Mouse (Mus musculus) ES-E14 (cell line): Measurements from ENCODE around the gene Zfp36l2. TPM values are rescaled to one million over a fixed set of nuclear protein-coding genes. Genes with fewer than 3 reads are reported as not detected.
"Not testable (repeated sequence)": the region's sequence is repeated elsewhere in the genome, so short reads cannot be mapped to it uniquely, and the experiment has no call there.

Experiments
- DNase-seq: peaks from one replicate; pipeline ENCODE4 v3.0.0-alpha.2; 2013; ENCODE audit warnings: low read depth, low spot score
- H3K27ac ChIP-seq: 2 replicates; pipeline ENCODE4 v1.5.1; 2012; ENCODE audit warnings: low read depth, mild to moderate bottlenecking, low read length, moderate library complexity, mixed read lengths; ENCODE audit not compliant: poor library complexity, insufficient read depth, severe bottlenecking
- H3K36me3 ChIP-seq: 2 replicates; pipeline ENCODE4 v1.6.1; 2012; ENCODE audit warnings: mild to moderate bottlenecking, low read length, moderate library complexity, mixed read lengths; ENCODE audit not compliant: control insufficient read depth, poor library complexity, insufficient read depth, severe bottlenecking
- H3K4me1 ChIP-seq, 2 experiments: fragments of 150-350 bp in 1 of 2; sonication (generic) in 1 of 2; 2 replicates each; pipeline ENCODE4 v1.6.1; 2012; ENCODE audit warnings: low read length in 2 of 2, mild to moderate bottlenecking in 1 of 2, mixed read lengths in 1 of 2; ENCODE audit not compliant: control insufficient read depth in 2 of 2, insufficient read depth in 2 of 2, poor library complexity in 1 of 2
- H3K4me3 ChIP-seq, 2 experiments: fragments of 150-350 bp in 1 of 2; sonication (generic) in 1 of 2; 2 replicates each; pipeline ENCODE4 v1.5.1; 2012; ENCODE audit warnings: low read length in 2 of 2, low read depth in 1 of 2, mild to moderate bottlenecking in 1 of 2, mixed read lengths in 1 of 2; ENCODE audit not compliant: insufficient read depth in 1 of 2, poor library complexity in 1 of 2, severe bottlenecking in 1 of 2
- H3K9ac ChIP-seq: 2 replicates; pipeline ENCODE4 v1.6.1; 2012; ENCODE audit warnings: low read depth, mild to moderate bottlenecking, low read length, mixed read lengths; ENCODE audit not compliant: poor library complexity, insufficient read depth, severe bottlenecking
- H3K9me3 ChIP-seq: fragments of 150-350 bp; sonication (generic); 2 replicates; pipeline ENCODE4 v1.6.1; 2012; ENCODE audit warnings: low read depth, mild to moderate bottlenecking, low read length; ENCODE audit not compliant: control insufficient read depth, insufficient read depth
- CHD2 ChIP-seq: IDR thresholded peaks from 2 replicates; pipeline ENCODE4 v1.6.1; 2014; ENCODE audit warnings: mild to moderate bottlenecking, low read depth, low read length, inconsistent platforms
- HCFC1 ChIP-seq: IDR thresholded peaks from 2 replicates; pipeline ENCODE4 v1.6.1; 2012; ENCODE audit warnings: low read length, inconsistent platforms, borderline replicate concordance; ENCODE audit not compliant: insufficient read depth
- MAFK ChIP-seq: IDR thresholded peaks from 2 replicates; pipeline ENCODE4 v1.6.1; 2014; ENCODE audit warnings: mild to moderate bottlenecking, low read depth, low read length, inconsistent platforms; ENCODE audit not compliant: insufficient read depth
- ZC3H11A ChIP-seq: IDR thresholded peaks from 2 replicates; pipeline ENCODE4 v1.6.1; 2012; ENCODE audit warnings: low read depth, mild to moderate bottlenecking, inconsistent platforms, low read length, borderline replicate concordance
- ZNF384 ChIP-seq: IDR thresholded peaks from 2 replicates; pipeline ENCODE4 v1.6.1; 2012; ENCODE audit warnings: low read depth, low read length, inconsistent platforms
- in situ Hi-C, 2 experiments: fragments of 600-800 bp; cut with MboI; formaldehyde crosslinking; loops; one replicate each; pipeline ENCODE4 v1.15.1; 2025; ENCODE audit warnings: low sequenced_read_pairs in 2 of 2, inconsistent platforms in 1 of 2; ENCODE audit not compliant: unreplicated experiment in 2 of 2
- total RNA-seq: library from RNA; depleted of rRNA; stranded (reverse); fragments of 300-350 nt; gene quantifications from 2 replicates; pipeline ENCODE4 v1.2.3, GENCODE M21; 2012; rRNA removed

Gene Zfp36l2
- total RNA-seq = 11.0 and 12.6 TPM in 2 replicates

GRCm38 (mm10) chr17:84187727-84188373, at the start of gene Zfp36l2:
Gene Zfp36l2 (minus strand): TSS chr17:84187947.
- Histone ChIP-seq H3K4me3 (peak within 1 kb of the TSS; percentile 82 to 98), H3K9ac (peak within 1 kb of the TSS; percentile 94), H3K27ac (peak within 1 kb of the TSS; percentile 99), H3K9me3 (no peaks in the 10 kb centered on the region), H3K36me3 (peaks cover 26% of the 10 kb centered on the region), H3K4me1 (peaks cover 3 to 11% of the 10 kb centered on the region in 2 experiments)
- TF ChIP-seq HCFC1 (no peak), MAFK (no peak), ZNF384 (no peak), CHD2 (no peak), ZC3H11A (no peak)
- in situ Hi-C loops = no loop called here
- DNase-seq = peak; percentile 80

- in situ Hi-C loops = no loop called here
- DNase-seq = no peak
- no peaks in the 10 kb centered on the region; the same call in 1 of the 2 replicates for H3K36me3 ChIP-seq
These were observed 49.2 kb upstream of the Zfp36l2 start for GRCm38 (mm10) chr17:84236781-84237557.

GRCm38 (mm10) chr17:84235399-84235928, 47.7 kb upstream of the Zfp36l2 start:
- in situ Hi-C loops = no loop called here

More at GRCm38 (mm10) chr17:84236781-84237557, 49.2 kb upstream of the Zfp36l2 start:
- TF ChIP-seq HCFC1 (no peak), MAFK (no peak), ZNF384 (no peak), CHD2 (no peak), ZC3H11A (no peak)
- Histone ChIP-seq H3K4me1 (peaks cover 0 to 3% of the 10 kb centered on the region in 2 experiments; a peak in 1 of 4 replicates), H3K9me3 (no peaks in the 10 kb centered on the region), H3K27ac (no peak overlapping the region), H3K4me3 (no peak overlapping the region), H3K9ac (no peak overlapping the region)

GRCm38 (mm10) chr17:84234785-84235184, 47.0 kb upstream of the Zfp36l2 start:
- H3K4me3 ChIP-seq, H3K36me3 ChIP-seq, H3K4me1 ChIP-seq, H3K9me3 ChIP-seq, DNase-seq, in situ Hi-C loops, H3K9ac ChIP-seq: not testable (repeated sequence)
- H3K27ac ChIP-seq = peak overlapping the region; percentile 14; the same call in 1 of the 2 replicates

More at GRCm38 (mm10) chr17:84235399-84235928, 47.7 kb upstream of the Zfp36l2 start:
- no peaks in the 10 kb centered on the region for H3K9me3 ChIP-seq
- peaks cover 3% of the 10 kb centered on the region; the same call in 1 of the 2 replicates for H3K36me3 ChIP-seq
- 0 out of 2 replicates have a peak overlapping the region, but pooled peaks have one; percentile 14 for H3K27ac ChIP-seq
- H3K9ac ChIP-seq = no peak overlapping the region
- no peak overlapping the region for H3K4me3 ChIP-seq
- no peak for TF ChIP-seq HCFC1
- TF ChIP-seq ZC3H11A = no peak
- TF ChIP-seq CHD2 = no peak
- peaks cover 0 to 3% of the 10 kb centered on the region in 2 experiments; a peak in 1 of 4 replicates for H3K4me1 ChIP-seq
- DNase-seq = no peak
